Mouse (Mus musculus) erythroblast, embryonic 14.5 days (primary cell): ENCODE data around the gene Grik4. TPM values are rescaled to one million over a fixed set of nuclear protein-coding genes. Genes with fewer than 3 reads are reported as not detected.

Experiments
- H3K27me3 ChIP-seq: 2 replicates; pipeline ENCODE4 v1.6.1; 2012; ENCODE audit warnings: inconsistent platforms; ENCODE audit not compliant: control insufficient read depth
- H3K36me3 ChIP-seq: 2 replicates; pipeline ENCODE4 v1.6.1; 2012; ENCODE audit warnings: mild to moderate bottlenecking, inconsistent platforms; ENCODE audit not compliant: control insufficient read depth
- H3K4me1 ChIP-seq: 2 replicates; pipeline ENCODE4 v1.6.1; 2012; ENCODE audit warnings: inconsistent platforms; ENCODE audit not compliant: control insufficient read depth
- H3K4me3 ChIP-seq: replicated peaks from 2 replicates; pipeline ENCODE3; 2012; ENCODE audit warnings: moderate library complexity, mild to moderate bottlenecking, inconsistent platforms
- H3K9me3 ChIP-seq: 2 replicates; pipeline ENCODE4 v1.6.1; 2012; ENCODE audit warnings: low read length, inconsistent platforms, mixed read lengths; ENCODE audit not compliant: control insufficient read depth
- GATA1 ChIP-seq: IDR thresholded peaks from 2 replicates; pipeline ENCODE4 v1.6.1; 2012; ENCODE audit warnings: low read length, inconsistent platforms, mixed read lengths
- TAL1 ChIP-seq: IDR thresholded peaks from 3 replicates; pipeline ENCODE4 v1.6.1; 2012; ENCODE audit warnings: low read length, inconsistent platforms, mixed read lengths
- polyA plus RNA-seq: library from polyadenylated mRNA; stranded (reverse); fragments of >175 nt; gene quantifications from 2 replicates; pipeline ENCODE4 v1.2.3, GENCODE M21; 2012

Grik4 gene
- polyA plus RNA-seq, 1 experiment: not detected

GRCm38 (mm10) chr9:42868508-42868907, 75.8 kb downstream of the Grik4 start:
- no peak overlapping the region for H3K4me3 ChIP-seq
- TF ChIP-seq TAL1 (no peak), GATA1 (no peak)
- H3K9me3 ChIP-seq: peaks cover 8% of the 10 kb centered on the region
- no peaks in the 10 kb centered on the region for H3K36me3 ChIP-seq
- H3K4me1 ChIP-seq: no peaks in the 10 kb centered on the region
- no peaks in the 10 kb centered on the region for H3K27me3 ChIP-seq

GRCm38 (mm10) chr9:42866650-42867049, 77.6 kb downstream of the Grik4 start:
- H3K9me3 ChIP-seq: no peaks in the 10 kb centered on the region
- no peaks in the 10 kb centered on the region for H3K4me1 ChIP-seq
- no peak for TF ChIP-seq GATA1
- no peak for TF ChIP-seq TAL1
- no peaks in the 10 kb centered on the region for H3K36me3 ChIP-seq
- H3K27me3 ChIP-seq: no peaks in the 10 kb centered on the region
- H3K4me3 ChIP-seq: no peak overlapping the region

GRCm38 (mm10) chr9:42865036-42865829, 79.1 kb downstream of the Grik4 start:
- no peaks in the 10 kb centered on the region for H3K4me1 ChIP-seq
- no peaks in the 10 kb centered on the region for H3K36me3 ChIP-seq
- TF ChIP-seq GATA1 (no peak), TAL1 (no peak)
- no peaks in the 10 kb centered on the region for H3K9me3 ChIP-seq
- H3K27me3 ChIP-seq: no peaks in the 10 kb centered on the region
- H3K4me3 ChIP-seq: no peak overlapping the region

- TF ChIP-seq GATA1: no peak
- no peak for TF ChIP-seq TAL1
- H3K4me3 ChIP-seq: no peak overlapping the region
Measured at GRCm38 (mm10) chr9:42863360-42863759, 80.9 kb downstream of the Grik4 start.

GRCm38 (mm10) chr9:42861711-42862110, 82.6 kb downstream of the Grik4 start:
- H3K4me3 ChIP-seq: no peak overlapping the region
- no peaks in the 10 kb centered on the region for H3K36me3 ChIP-seq
- no peaks in the 10 kb centered on the region for H3K9me3 ChIP-seq
- no peaks in the 10 kb centered on the region for H3K27me3 ChIP-seq
- no peaks in the 10 kb centered on the region for H3K4me1 ChIP-seq
- TF ChIP-seq TAL1 (no peak), GATA1 (no peak)

More at GRCm38 (mm10) chr9:42863360-42863759, 80.9 kb downstream of the Grik4 start:
- H3K27me3 ChIP-seq: no peaks in the 10 kb centered on the region
- no peaks in the 10 kb centered on the region for H3K9me3 ChIP-seq
- H3K4me1 ChIP-seq: no peaks in the 10 kb centered on the region
- no peaks in the 10 kb centered on the region for H3K36me3 ChIP-seq

- TF ChIP-seq GATA1: no peak
- no peak for TF ChIP-seq TAL1
- no peak overlapping the region for H3K4me3 ChIP-seq
- H3K27me3 ChIP-seq: no peaks in the 10 kb centered on the region
- no peaks in the 10 kb centered on the region for H3K36me3 ChIP-seq
- H3K4me1 ChIP-seq: no peaks in the 10 kb centered on the region
- H3K9me3 ChIP-seq: no peaks in the 10 kb centered on the region
Measured at GRCm38 (mm10) chr9:42861238-42861637, 83.1 kb downstream of the Grik4 start.

GRCm38 (mm10) chr9:42859959-42860794, 84.1 kb downstream of the Grik4 start:
- Histone ChIP-seq H3K27me3 (no peaks in the 10 kb centered on the region), H3K4me1 (no peaks in the 10 kb centered on the region), H3K36me3 (no peaks in the 10 kb centered on the region), H3K4me3 (no peak overlapping the region), H3K9me3 (no peaks in the 10 kb centered on the region)
- TF ChIP-seq GATA1 (no peak), TAL1 (no peak)

GRCm38 (mm10) chr9:42858998-42859690, 85.1 kb downstream of the Grik4 start:
- H3K9me3 ChIP-seq: no peaks in the 10 kb centered on the region
- H3K4me1 ChIP-seq: no peaks in the 10 kb centered on the region
- TF ChIP-seq TAL1 (no peak), GATA1 (no peak)

GRCm38 (mm10) chr9:42858576-42858975, 85.7 kb downstream of the Grik4 start:
- TF ChIP-seq TAL1 (no peak), GATA1 (no peak)
- H3K4me3 ChIP-seq: no peak overlapping the region
- H3K4me1 ChIP-seq: no peaks in the 10 kb centered on the region
- H3K27me3 ChIP-seq: no peaks in the 10 kb centered on the region
- H3K9me3 ChIP-seq: no peaks in the 10 kb centered on the region
- H3K36me3 ChIP-seq: no peaks in the 10 kb centered on the region

More at GRCm38 (mm10) chr9:42858998-42859690, 85.1 kb downstream of the Grik4 start:
- no peak overlapping the region for H3K4me3 ChIP-seq
- H3K27me3 ChIP-seq: no peaks in the 10 kb centered on the region
- H3K36me3 ChIP-seq: no peaks in the 10 kb centered on the region
